Mouse (Mus musculus) midbrain, embryonic 15.5 days (tissue): ENCODE measurements around the gene Slc25a23. TPM values are rescaled to one million over a fixed set of nuclear protein-coding genes. Genes with fewer than 3 reads are reported as not detected.
A peak's percentile ranks its signal among the peaks of the same experiment; 100 is the strongest.

Experiments used
- ATAC-seq: fragments of 200-750 bp; cut with Nextera tagmentation; replicated peaks from 2 replicates; pipeline ENCODE4 v1.8.0; 2017; ENCODE audit warnings: moderate TSS enrichment
- H3K27ac ChIP-seq: fragments of 300-500 bp; sonication (generic); 2 replicates; pipeline ENCODE4 v1.5.1; 2015; ENCODE audit warnings: mild to moderate bottlenecking, inconsistent platforms
- H3K27me3 ChIP-seq: fragments of 300-500 bp; sonication (generic); replicated peaks from 2 replicates; pipeline ENCODE4 v1.6.1; 2015; ENCODE audit warnings: inconsistent platforms
- H3K36me3 ChIP-seq: fragments of 300-500 bp; sonication (generic); replicated peaks from 2 replicates; pipeline ENCODE4 v1.6.1; 2015; ENCODE audit warnings: inconsistent platforms
- H3K4me1 ChIP-seq: fragments of 300-500 bp; sonication (generic); 2 replicates; pipeline ENCODE4 v1.6.1; 2015; ENCODE audit warnings: inconsistent platforms
- H3K4me2 ChIP-seq: fragments of 300-500 bp; sonication (generic); 2 replicates; pipeline ENCODE4 v1.6.1; 2015; ENCODE audit warnings: inconsistent platforms, mild to moderate bottlenecking, moderate library complexity
- H3K4me3 ChIP-seq: fragments of 300-500 bp; sonication (generic); 2 replicates; pipeline ENCODE4 v1.5.1; 2015; ENCODE audit warnings: mild to moderate bottlenecking, inconsistent platforms
- H3K9ac ChIP-seq: fragments of 300-500 bp; sonication (generic); 2 replicates; pipeline ENCODE4 v1.6.1; 2015; ENCODE audit warnings: mild to moderate bottlenecking, inconsistent platforms
- H3K9me3 ChIP-seq: fragments of 300-500 bp; sonication (generic); 2 replicates; pipeline ENCODE4 v1.6.1; 2016; ENCODE audit warnings: inconsistent platforms
- WGBS: fragments of 180-500 bp; shearing (Covaris S2); methylation state at CpG from one replicate; pipeline ENCODE4 v1.1.7; 2015; ENCODE audit warnings: mixed read lengths; 5-methylcytosine and 5-hydroxymethylcytosine counted together
- polyA plus RNA-seq: library from polyadenylated mRNA; unstranded; fragments of >200 nt; fragmentation: Nextera tagmentation; extraction: Ambion mirVana; gene quantifications from 2 replicates; pipeline ENCODE4 v1.2.1, GENCODE M21; 2015

Gene Slc25a23
- polyA plus RNA-seq, 1 experiment from 2014 or later = 42.5 TPM

DNA sequence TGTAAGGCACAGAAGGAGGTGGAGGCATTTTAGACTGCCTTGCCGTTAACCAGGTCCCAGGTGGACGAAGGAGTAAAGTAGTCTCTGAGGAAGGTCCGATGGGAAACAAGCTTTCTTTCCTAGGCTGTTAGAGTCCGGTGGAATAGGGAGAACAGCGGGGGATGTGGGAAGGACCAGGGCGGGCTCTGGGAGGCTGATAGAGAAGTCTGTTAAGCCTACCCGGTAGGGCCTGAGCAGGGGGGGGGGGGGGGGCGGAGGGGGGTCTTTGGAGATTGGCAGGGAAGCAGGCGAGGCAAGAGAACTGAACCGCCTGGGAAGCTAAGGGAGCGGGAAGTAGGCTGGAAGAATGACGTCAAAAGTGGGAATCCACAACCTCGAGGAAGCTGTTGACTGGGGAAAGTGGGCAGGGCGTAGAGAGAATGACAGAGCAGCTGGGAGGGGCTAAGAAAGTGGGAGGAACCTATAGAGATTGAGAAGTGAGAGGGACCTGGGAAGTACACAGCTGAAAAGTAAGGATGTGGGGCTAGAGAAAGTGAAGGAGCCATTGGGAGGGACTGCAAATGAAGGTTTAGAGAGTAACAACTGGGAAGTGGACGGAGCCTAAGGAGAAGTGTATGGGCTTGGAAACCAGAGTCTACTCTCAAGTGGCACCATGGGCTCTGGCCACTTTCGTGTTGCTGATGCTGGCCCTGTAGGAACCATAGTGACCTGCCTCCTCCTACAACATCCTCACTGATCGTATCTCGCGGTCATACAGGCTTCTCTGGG, 36.4 kb upstream of the Slc25a23 start:
- Histone ChIP-seq H3K4me1 (peaks cover 8% of the 10 kb centered on the region), H3K27me3 (peaks cover 3% of the 10 kb centered on the region; the same call in 1 of the 2 replicates), H3K4me3 (peak overlapping the region; percentile 12), H3K36me3 (no peaks in the 10 kb centered on the region), H3K27ac (no peak overlapping the region), H3K4me2 (peak overlapping the region; percentile 37), H3K9me3 (no peaks in the 10 kb centered on the region), H3K9ac (no peak overlapping the region)
- under 1% methylated on average over 18 of the region's 19 CpGs for WGBS
- peak; percentile 84 for ATAC-seq

DNA sequence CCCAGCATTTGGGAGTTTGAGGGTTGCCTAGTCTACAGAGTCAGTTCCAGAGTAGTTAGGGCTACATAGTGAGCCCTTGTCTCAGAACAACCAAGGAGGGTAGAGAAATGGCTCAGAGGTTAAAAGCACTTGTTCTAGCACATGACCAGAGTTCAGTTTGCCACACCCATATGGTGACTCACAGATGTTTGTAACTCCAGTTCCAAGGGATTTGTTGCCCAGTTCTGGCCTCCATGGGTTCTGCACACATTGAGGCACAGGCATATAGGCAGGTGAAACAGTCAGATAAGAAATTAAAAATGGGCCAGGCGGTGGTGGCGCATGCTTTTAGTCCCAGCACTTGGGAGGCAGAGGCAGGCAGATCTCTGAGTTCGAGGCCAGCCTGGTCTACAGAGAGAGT, 34.6 kb upstream of the Slc25a23 start:
- Histone ChIP-seq H3K9me3 (no peaks in the 10 kb centered on the region), H3K4me3 (no peak overlapping the region), H3K36me3 (no peaks in the 10 kb centered on the region), H3K27ac (no peak overlapping the region), H3K4me1 (peaks cover 8% of the 10 kb centered on the region), H3K9ac (no peak overlapping the region), H3K27me3 (peaks cover 3% of the 10 kb centered on the region; the same call in 1 of the 2 replicates), H3K4me2 (no peak overlapping the region)
- 96% methylated on average over 3 of the region's 3 CpGs for WGBS
- ATAC-seq = no peak

DNA sequence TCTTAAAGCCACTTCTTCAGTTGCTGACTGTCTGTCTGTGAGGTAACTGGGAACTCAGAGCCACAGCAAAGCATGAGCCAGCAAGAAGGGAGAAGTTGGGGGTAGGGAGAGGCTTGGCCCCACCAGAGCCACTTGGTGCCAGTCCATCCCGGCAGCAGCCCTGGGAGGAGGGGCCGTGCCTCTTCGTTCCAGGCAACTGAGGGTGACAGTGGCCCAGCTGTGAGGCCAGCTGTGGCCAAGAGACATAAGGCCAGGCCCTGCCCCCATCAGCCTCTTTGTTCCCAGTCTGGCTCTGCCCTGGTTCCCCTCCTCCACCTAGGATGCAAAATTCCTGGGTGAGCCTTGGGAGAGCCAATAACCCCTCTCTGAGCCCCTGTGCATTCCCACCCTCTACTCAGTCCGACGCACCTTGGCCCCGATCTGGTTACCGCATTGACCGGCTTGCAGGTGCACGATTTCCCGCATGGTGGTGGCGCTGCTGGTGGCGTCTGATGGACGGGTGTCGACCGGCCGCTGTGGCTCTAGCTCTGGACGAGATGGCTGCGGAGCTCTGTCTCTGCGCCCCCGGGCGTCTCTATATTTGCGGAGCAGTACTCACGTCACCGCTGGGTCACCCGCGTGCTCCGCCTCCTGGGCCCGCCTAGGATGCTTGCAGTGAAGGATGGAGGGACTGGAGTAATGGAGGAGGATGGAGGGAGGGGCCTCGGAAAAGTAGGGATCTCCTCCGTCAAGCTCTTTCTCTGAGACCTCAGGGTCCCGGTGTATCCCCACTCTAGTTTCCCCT, 27.6 kb upstream of the Slc25a23 start, which contains the start of gene Tubb4a:
TSS of gene Tubb4a (minus strand) at position 734 of the 784 bp plus-strand sequence.
- WGBS = under 1% methylated on average over 31 of the region's 31 CpGs
- Histone ChIP-seq H3K27me3 (peaks cover 3% of the 10 kb centered on the region; the same call in 1 of the 2 replicates), H3K36me3 (no peaks in the 10 kb centered on the region; the same call in 1 of the 2 replicates), H3K4me1 (peaks cover 33% of the 10 kb centered on the region), H3K9me3 (no peaks in the 10 kb centered on the region), H3K4me3 (peak within 1 kb of the TSS; percentile 70), H3K9ac (peak within 1 kb of the TSS; percentile 91), H3K4me2 (peak within 1 kb of the TSS; percentile 74), H3K27ac (peak within 1 kb of the TSS; percentile 87)
- peak; percentile 96 for ATAC-seq

DNA sequence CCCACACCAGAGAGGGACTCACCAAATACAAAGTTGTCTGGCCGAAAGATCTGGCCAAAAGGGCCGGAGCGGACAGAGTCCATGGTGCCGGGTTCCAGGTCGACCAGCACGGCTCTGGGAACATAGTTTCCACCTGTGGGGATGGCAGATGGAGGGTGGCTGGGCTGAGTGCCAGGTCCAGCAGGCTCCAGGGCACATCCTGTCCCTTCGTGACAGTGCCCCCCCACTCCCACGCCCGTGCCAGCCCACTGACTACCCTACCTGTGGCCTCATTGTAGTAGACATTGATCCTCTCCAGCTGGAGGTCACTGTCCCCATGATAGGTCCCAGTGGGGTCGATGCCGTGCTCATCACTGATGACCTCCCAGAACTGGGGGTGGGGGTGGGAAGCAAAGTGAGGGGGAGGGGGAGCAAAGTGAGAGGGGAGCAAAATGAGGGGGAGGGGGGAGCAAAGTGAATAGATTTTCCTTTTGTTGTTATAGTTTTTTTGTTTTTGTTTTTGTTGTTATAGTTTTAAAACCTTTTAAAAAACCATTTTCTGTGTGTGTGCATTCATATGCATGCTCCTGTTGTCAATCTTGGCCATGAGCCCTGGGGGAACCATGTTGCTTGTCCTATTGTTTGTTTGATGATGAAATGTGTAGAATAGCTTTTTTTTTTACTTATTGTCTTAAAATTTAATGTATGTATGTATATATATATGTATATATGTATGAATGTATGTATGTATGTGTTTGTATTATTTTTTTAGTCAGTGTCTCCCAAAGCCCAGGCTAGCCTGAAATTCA, 26.5 kb upstream of the Slc25a23 start:
- H3K27ac ChIP-seq = no peak overlapping the region
- 85% methylated on average over 11 of the region's 11 CpGs for WGBS
- ATAC-seq = no peak
- no peak overlapping the region for H3K9ac ChIP-seq
- peaks cover 7% of the 10 kb centered on the region; the same call in 1 of the 2 replicates for H3K36me3 ChIP-seq
- H3K4me2 ChIP-seq = peak overlapping the region; percentile 74
- H3K4me3 ChIP-seq = peak overlapping the region; percentile 70
- 0 out of 2 replicates have a peak, but pooled peaks cover 3% of the 10 kb centered on the region for H3K27me3 ChIP-seq
- H3K4me1 ChIP-seq = peaks cover 33% of the 10 kb centered on the region
- no peaks in the 10 kb centered on the region for H3K9me3 ChIP-seq

DNA sequence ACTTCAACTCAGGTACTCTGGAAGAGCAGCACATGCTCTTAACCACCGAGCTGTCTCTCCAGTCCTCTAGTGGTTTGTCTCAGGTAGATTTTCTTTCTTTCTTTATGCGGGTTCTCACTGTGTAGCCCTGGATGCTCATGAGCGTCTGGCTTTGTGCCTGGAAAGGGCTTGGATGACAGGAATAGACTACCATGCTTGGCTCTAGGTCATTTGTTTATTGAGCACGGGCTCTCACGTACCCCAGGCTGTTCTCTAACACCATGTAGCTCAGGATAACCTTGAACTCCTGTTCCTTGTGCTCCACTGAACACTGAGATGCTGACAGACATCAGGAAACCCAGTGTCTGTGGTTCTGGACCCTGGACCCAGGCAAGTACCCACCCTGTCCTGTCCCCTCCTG, 22.8 kb upstream of the Slc25a23 start:
- no peak overlapping the region for H3K9ac ChIP-seq
- H3K27ac ChIP-seq = no peak overlapping the region
- 87% methylated on average over 5 of the region's 5 CpGs for WGBS
- H3K4me1 ChIP-seq = peaks cover 28% of the 10 kb centered on the region
- peaks cover 20% of the 10 kb centered on the region for H3K36me3 ChIP-seq
- ATAC-seq = no peak
- no peaks in the 10 kb centered on the region for H3K27me3 ChIP-seq
- H3K4me2 ChIP-seq = no peak overlapping the region
- H3K9me3 ChIP-seq = no peaks in the 10 kb centered on the region
- no peak overlapping the region for H3K4me3 ChIP-seq

DNA sequence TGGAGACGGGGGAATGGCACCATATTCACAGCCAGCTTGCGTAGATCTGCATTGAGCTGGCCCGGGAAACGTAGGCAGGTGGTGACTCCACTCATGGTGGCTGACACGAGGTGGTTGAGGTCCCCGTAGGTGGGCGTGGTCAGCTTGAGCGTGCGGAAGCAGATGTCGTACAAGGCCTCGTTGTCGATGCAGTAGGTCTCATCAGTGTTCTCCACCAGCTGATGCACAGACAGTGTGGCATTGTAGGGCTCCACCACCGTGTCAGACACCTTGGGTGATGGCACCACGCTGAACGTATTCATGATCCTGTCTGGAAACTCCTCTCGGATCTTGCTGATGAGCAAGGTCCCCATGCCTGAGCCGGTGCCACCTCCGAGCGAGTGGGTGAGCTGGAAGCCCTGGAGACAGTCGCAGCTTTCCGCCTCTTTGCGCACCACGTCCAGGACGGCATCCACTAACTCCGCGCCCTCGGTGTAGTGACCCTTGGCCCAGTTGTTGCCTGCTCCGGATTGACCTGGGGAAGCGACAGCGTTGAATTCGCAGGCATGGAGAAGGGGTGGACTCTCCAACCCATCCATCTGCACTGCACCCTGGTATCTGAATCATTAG, 21.7 kb upstream of the Slc25a23 start:
- 95% methylated on average over 31 of the region's 31 CpGs for WGBS
- H3K36me3 ChIP-seq = peaks cover 20% of the 10 kb centered on the region
- no peak overlapping the region for H3K27ac ChIP-seq
- no peak overlapping the region for H3K4me2 ChIP-seq
- no peak overlapping the region for H3K4me3 ChIP-seq
- peaks cover 21% of the 10 kb centered on the region for H3K4me1 ChIP-seq
- no peak overlapping the region for H3K9ac ChIP-seq
- H3K9me3 ChIP-seq = no peaks in the 10 kb centered on the region
- H3K27me3 ChIP-seq = no peaks in the 10 kb centered on the region
- ATAC-seq = no peak

DNA sequence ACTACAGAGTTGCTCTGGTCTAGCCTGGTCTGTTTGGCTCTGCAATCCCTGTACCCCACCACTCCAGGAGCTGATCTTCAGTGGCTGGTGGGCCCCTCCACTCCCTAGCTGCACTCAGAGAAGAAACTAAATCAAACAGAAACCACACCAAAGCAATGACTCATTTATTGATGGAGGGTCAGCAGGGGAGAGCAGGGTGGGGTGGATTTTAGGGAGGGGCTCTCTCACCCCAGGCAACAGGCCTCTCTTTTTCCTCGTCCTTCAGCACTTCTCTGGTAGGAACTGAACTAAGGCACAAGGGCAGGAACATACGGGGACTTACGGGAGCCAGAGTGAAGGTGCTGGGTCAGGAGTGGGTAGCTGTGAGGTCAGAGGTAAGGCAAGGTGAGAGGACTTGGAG, 20.3 kb upstream of the Slc25a23 start:
- Histone ChIP-seq H3K9me3 (no peaks in the 10 kb centered on the region), H3K4me3 (no peak overlapping the region), H3K4me1 (peaks cover 11% of the 10 kb centered on the region; the same call in 1 of the 2 replicates), H3K36me3 (peaks cover 20% of the 10 kb centered on the region), H3K27me3 (no peaks in the 10 kb centered on the region), H3K4me2 (no peak overlapping the region), H3K27ac (no peak overlapping the region), H3K9ac (no peak overlapping the region)
- no peak for ATAC-seq
- 83% methylated on average over 3 of the region's 3 CpGs for WGBS

DNA sequence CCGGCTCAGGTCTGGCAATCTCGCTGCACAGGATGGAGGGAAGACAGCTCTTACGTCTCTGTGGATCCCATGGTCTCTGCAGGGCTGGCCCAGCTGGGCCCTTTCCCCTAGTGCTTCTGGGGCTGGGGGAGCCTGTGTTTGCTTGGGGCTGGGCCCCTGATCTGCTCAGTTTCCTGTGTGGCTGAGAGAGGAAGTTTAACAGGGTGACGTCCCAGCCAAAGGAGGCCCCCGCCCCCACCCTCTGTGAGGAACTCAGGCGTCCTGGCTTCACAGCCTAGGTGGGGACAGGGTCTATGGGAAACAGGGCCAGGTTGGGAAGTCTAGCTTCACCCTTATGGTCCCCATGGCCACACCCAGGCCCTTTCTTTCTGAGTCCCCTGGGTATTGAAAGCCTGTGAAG, 18.7 kb upstream of the Slc25a23 start, which contains the start of gene Dennd1c:
TSS of gene Dennd1c (minus strand) at position 179 of the 400 bp plus-strand sequence.
- Histone ChIP-seq H3K4me2 (no peak within 1 kb of the TSS), H3K27me3 (no peaks in the 10 kb centered on the region), H3K27ac (no peak within 1 kb of the TSS), H3K9ac (no peak within 1 kb of the TSS), H3K4me3 (no peak within 1 kb of the TSS), H3K9me3 (no peaks in the 10 kb centered on the region), H3K36me3 (peaks cover 20% of the 10 kb centered on the region), H3K4me1 (peaks cover 2% of the 10 kb centered on the region; the same call in 1 of the 2 replicates)
- peak; percentile 37; the same call in 1 of the 2 replicates for ATAC-seq
- 56% methylated on average over 6 of the region's 6 CpGs for WGBS

DNA sequence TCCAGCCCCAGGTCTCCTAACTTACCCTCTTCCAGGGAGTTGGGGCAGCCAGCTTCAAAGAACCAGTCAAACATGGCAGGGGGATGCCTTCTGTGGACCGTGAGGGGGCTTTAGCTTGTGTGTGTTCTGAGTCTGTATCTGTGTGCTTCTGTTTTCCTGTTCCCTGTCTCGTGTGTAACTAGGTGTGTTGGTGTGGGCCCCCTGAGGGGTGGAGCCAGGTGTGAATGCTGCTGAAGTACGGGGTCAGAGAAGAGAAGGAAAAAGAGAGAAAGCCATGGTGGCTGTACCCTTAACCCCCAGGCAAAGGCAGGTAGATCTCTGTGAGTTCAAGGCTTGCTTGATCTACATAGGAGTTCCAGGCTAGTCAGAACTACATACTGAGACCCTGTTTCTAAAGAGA, 17.3 kb upstream of the Slc25a23 start:
- Histone ChIP-seq H3K9ac (no peak overlapping the region), H3K36me3 (peaks cover 20% of the 10 kb centered on the region), H3K4me1 (no peaks in the 10 kb centered on the region), H3K4me2 (no peak overlapping the region), H3K9me3 (no peaks in the 10 kb centered on the region), H3K27me3 (no peaks in the 10 kb centered on the region), H3K4me3 (no peak overlapping the region), H3K27ac (no peak overlapping the region)
- 64% methylated on average over 3 of the region's 3 CpGs for WGBS
- no peak for ATAC-seq

DNA sequence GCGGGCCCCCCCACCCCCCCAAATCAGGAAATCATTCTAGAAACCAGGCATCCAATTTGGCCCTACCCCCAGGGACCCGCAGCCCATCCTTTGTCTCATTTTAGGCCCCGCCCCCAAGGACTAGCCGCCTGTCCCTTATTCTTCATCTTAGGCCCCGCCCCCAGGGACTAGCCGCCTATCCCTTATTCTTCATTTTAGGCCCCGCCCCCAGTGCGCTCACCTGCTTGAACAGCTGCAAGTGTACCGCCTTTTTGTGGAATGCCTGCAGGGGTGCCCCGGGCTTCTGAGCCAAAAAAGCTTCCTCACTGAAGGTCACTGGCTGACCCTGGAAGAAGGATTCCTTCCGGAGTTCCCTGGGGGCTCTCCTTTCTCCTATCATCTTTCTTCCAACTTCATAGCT, 11.0 kb upstream of the Slc25a23 start:
- no peak overlapping the region for H3K9ac ChIP-seq
- H3K27me3 ChIP-seq = no peaks in the 10 kb centered on the region
- peak overlapping the region; percentile 13 for H3K4me3 ChIP-seq
- peak; percentile 68 for ATAC-seq
- H3K36me3 ChIP-seq = no peaks in the 10 kb centered on the region
- no peaks in the 10 kb centered on the region for H3K9me3 ChIP-seq
- no peak overlapping the region for H3K27ac ChIP-seq
- peak overlapping the region; percentile 33; the same call in 1 of the 2 replicates for H3K4me2 ChIP-seq
- no peaks in the 10 kb centered on the region for H3K4me1 ChIP-seq
- 5% methylated on average over 11 of the region's 11 CpGs for WGBS

DNA sequence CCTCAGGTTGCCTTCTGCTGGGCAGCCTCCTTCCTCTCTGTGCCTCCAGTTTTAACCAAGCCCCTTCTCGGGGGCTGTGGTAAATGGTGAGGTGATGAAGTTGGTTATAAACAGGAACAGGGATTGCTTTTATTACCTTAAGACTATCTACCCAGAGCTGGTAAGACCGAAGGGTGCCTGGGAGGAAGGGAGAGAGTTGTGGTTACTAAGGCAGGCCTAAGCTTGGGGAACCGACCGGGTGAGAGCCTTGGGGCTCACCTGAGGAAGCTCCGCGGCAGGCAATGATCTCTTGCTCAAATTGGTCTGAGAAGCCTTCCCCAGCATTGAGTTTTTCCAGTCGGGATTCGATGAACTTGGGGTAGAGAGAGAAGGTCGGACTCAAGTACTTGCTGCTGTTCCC, 10.6 kb upstream of the Slc25a23 start:
- ATAC-seq = no peak
- Histone ChIP-seq H3K4me1 (no peaks in the 10 kb centered on the region), H3K36me3 (no peaks in the 10 kb centered on the region), H3K9ac (no peak overlapping the region), H3K4me2 (peak overlapping the region; percentile 33), H3K4me3 (peak overlapping the region; percentile 13), H3K27ac (no peak overlapping the region), H3K27me3 (0 out of 2 replicates have a peak, but pooled peaks cover under 1% of the 10 kb centered on the region), H3K9me3 (no peaks in the 10 kb centered on the region)
- WGBS = 17% methylated on average over 9 of the region's 9 CpGs
